Mouse (Mus musculus) embryonic facial prominence, embryonic 11.5 days (tissue): ENCODE measurements at regions not wholly inside any gene's neighbourhood (a gene's known extent, or its start where the extent isn't known, plus 50 kb on each side); places are given as distances from the start of the nearest gene placed in this dataset.

Experiments used
- ATAC-seq: fragments of 200-750 bp; cut with Nextera tagmentation; replicated peaks from 2 replicates; pipeline ENCODE4 v1.8.0; 2017; ENCODE audit warnings: low read depth; ENCODE audit not compliant: insufficient number of reproducible peaks, low FRiP score, low TSS enrichment
- DNase-seq: peaks from one replicate; pipeline ENCODE4 v3.0.0-alpha.2; 2015; ENCODE audit warnings: low spot score
- H3K27ac ChIP-seq: fragments of 300-500 bp; sonication (generic); replicated peaks from 2 replicates; pipeline ENCODE4 v1.5.1; 2014; ENCODE audit warnings: mild to moderate bottlenecking, low read depth, low read length, control low read depth
- H3K27me3 ChIP-seq: fragments of 300-500 bp; sonication (generic); 2 replicates; pipeline ENCODE4 v1.6.1; 2014; ENCODE audit warnings: mild to moderate bottlenecking, low read length, moderate library complexity, mixed read lengths; ENCODE audit not compliant: control insufficient read depth, insufficient read depth
- H3K36me3 ChIP-seq: fragments of 300-500 bp; sonication (generic); replicated peaks from 2 replicates; pipeline ENCODE4 v1.6.1; 2014; ENCODE audit warnings: low read depth, mild to moderate bottlenecking, low read length, moderate library complexity, mixed read lengths; ENCODE audit not compliant: control insufficient read depth, insufficient read depth
- H3K4me1 ChIP-seq: fragments of 300-500 bp; sonication (generic); 2 replicates; pipeline ENCODE4 v1.6.1; 2014; ENCODE audit warnings: low read length, mixed read lengths; ENCODE audit not compliant: control insufficient read depth, insufficient read depth
- H3K4me2 ChIP-seq: fragments of 300-500 bp; sonication (generic); 2 replicates; pipeline ENCODE4 v1.6.1; 2014; ENCODE audit warnings: low read depth, mild to moderate bottlenecking, control low read depth, low read length, moderate library complexity
- H3K4me3 ChIP-seq: fragments of 300-500 bp; sonication (generic); 2 replicates; pipeline ENCODE4 v1.5.1; 2014; ENCODE audit warnings: low read depth, low read length, control low read depth
- H3K9ac ChIP-seq: fragments of 300-500 bp; sonication (generic); replicated peaks from 2 replicates; pipeline ENCODE4 v1.6.1; 2014; ENCODE audit warnings: mild to moderate bottlenecking, control low read depth, low read length
- H3K9me3 ChIP-seq: fragments of 300-500 bp; sonication (generic); replicated peaks from 2 replicates; pipeline ENCODE4 v1.6.1; 2016; ENCODE audit warnings: mild to moderate bottlenecking, low read length, inconsistent platforms, mixed read lengths; ENCODE audit not compliant: control insufficient read depth
- WGBS: fragments of 180-500 bp; shearing (Covaris S2); extraction: QIAGEN DNeasy Blood & Tissue Kit; methylation state at CpG from one replicate; pipeline ENCODE4 v1.1.7; 2014; 5-methylcytosine and 5-hydroxymethylcytosine counted together

DNA sequence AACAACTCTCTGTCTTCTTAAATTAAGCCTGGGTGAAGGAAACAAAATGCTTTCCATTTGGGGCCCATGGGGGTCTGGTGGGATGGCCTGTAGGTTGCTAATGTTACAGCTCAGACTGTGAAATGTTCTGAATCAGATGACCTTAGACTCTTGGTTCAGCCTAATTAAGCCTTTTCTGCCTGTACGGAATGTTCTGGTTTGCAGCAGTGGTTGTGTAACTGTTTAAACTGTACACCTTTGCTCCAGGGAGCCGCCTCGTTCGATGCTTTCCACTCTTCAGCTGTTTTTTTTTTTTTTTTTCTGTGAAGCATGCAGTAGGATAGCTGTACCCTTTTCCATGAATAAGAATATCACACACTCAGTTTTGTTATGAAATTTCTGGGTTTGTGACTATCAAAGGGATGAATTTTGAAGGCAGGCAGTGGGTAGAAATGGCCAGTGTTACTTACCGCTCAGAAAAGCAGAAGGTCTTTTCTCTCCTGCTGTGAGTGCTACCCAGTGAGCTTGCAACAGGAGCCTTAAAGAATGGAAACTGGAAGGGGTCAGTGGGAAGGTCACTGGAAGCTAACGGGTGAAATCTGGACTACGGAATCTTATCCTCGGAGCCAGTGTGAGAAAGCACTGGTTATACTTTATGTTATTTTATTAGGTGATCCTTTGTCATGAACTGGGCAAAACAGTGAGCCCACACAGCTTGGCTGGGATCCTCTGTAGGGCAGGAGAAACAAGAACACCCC lies 349.4 kb downstream of the Foxo1 start:
- H3K4me2 ChIP-seq: no peak overlapping the region
- no peak overlapping the region for H3K9ac ChIP-seq
- H3K4me1 ChIP-seq: no peaks in the 10 kb centered on the region; the same call in 1 of the 2 replicates
- no peak overlapping the region for H3K4me3 ChIP-seq
- H3K9me3 ChIP-seq: no peaks in the 10 kb centered on the region
- WGBS: 34% methylated on average over 8 of the region's 8 CpGs
- DNase-seq (no peak), ATAC-seq (no peak)
- H3K36me3 ChIP-seq: no peaks in the 10 kb centered on the region
- no peaks in the 10 kb centered on the region for H3K27me3 ChIP-seq
- H3K27ac ChIP-seq: no peak overlapping the region

DNA sequence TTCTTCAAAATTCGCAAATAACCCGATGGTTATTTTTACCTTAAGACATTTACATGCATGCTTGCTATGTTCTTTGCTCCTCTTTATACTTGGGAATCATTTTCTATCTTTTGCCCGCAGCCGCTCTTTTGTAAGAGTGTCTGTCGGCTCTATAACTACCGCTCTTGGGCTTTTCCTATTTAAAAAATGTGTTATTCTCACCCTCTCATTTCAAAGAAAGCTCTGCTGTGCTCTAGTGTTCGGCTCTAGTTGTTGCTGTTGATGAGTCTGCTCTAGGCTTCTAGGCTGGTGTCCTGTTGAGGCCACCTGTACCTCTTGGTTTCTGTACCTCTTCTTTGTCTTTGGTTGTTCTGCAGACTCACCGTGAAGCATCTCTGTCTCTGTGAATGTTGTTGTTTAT lies 343.7 kb downstream of the Foxo1 start:
- Histone ChIP-seq H3K4me3 (no peak overlapping the region), H3K27ac (no peak overlapping the region), H3K36me3 (no peaks in the 10 kb centered on the region), H3K9ac (no peak overlapping the region), H3K9me3 (no peaks in the 10 kb centered on the region), H3K4me2 (no peak overlapping the region), H3K4me1 (no peaks in the 10 kb centered on the region), H3K27me3 (no peaks in the 10 kb centered on the region)
- WGBS: 91% methylated on average over 8 of the region's 8 CpGs
- ATAC-seq (no peak), DNase-seq (no peak)

GRCm38 (mm10) chr3:52610466-52610865 lies 342.3 kb downstream of the Foxo1 start:
- no peaks in the 10 kb centered on the region for H3K4me1 ChIP-seq
- WGBS: 71% methylated on average over 3 of the region's 3 CpGs
- no peak for ATAC-seq

DNA sequence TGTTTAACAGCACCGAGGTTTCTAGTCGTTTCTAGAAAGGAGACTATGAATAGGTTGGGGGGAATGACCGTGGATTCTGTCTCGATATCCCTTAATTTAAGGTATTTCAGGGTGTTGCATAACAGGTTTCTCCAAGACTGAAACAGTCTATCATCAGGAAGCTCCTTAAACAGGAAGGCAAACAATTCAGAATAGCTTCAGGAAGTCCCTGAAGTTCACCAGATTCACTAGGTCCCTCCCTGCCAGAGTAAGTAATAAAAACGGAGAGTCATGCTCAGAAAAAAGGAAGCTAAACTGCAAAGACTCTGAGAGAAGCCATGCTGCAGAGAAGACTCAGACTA lies 339.9 kb downstream of the Foxo1 start:
- H3K27me3 ChIP-seq: no peaks in the 10 kb centered on the region
- no peaks in the 10 kb centered on the region for H3K36me3 ChIP-seq
- no peak overlapping the region for H3K27ac ChIP-seq
- ATAC-seq: no peak
- no peak for DNase-seq
- no peak overlapping the region for H3K4me3 ChIP-seq
- H3K9ac ChIP-seq: no peak overlapping the region
- 89% methylated on average over 5 of the region's 5 CpGs for WGBS
- H3K4me2 ChIP-seq: no peak overlapping the region
- no peaks in the 10 kb centered on the region for H3K4me1 ChIP-seq
- H3K9me3 ChIP-seq: no peaks in the 10 kb centered on the region

More at GRCm38 (mm10) chr3:52610466-52610865, 342.3 kb downstream of the Foxo1 start:
- Histone ChIP-seq H3K4me2 (no peak overlapping the region), H3K4me3 (no peak overlapping the region), H3K9me3 (no peaks in the 10 kb centered on the region), H3K27ac (no peak overlapping the region), H3K36me3 (no peaks in the 10 kb centered on the region), H3K9ac (no peak overlapping the region), H3K27me3 (no peaks in the 10 kb centered on the region)
- no peak for DNase-seq

DNA sequence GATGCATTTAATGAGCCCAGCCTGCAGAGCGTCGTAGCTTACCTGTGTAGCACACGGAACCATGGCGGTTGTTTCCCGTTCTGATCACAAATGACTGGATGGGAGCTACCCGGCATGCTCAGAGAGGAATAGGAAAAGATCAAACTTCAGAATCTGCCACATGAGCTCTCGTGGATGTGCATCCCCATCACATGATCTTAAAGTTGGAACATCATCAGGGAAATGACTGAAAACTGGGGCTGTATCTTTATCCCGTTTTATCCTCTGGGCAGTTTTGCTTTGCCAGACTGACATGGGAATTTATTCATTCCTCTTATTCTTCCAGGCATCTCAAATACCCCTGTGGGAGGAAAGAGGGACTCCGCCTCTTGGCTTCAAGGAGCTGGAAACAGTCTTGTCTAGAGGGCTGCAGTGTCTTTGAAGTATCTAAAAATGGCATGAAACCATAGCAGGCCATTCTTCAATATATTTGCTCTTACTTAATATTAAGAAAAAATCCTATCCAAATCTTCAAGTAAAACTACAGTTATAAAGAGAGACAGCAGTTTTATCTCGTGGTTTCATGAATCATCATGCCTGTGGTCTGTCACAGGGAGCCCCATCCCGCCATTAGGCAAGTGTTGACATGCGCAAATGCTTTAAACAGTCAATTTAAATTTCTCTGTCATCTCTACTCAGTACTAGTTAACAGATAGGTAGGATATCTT lies 339.4 kb downstream of the Foxo1 start:
- ATAC-seq (no peak), DNase-seq (no peak)
- no peak overlapping the region for H3K9ac ChIP-seq
- no peaks in the 10 kb centered on the region for H3K4me1 ChIP-seq
- H3K4me3 ChIP-seq: no peak overlapping the region
- 86% methylated on average over 12 of the region's 12 CpGs for WGBS
- no peak overlapping the region for H3K27ac ChIP-seq
- H3K27me3 ChIP-seq: no peaks in the 10 kb centered on the region
- no peak overlapping the region for H3K4me2 ChIP-seq
- H3K9me3 ChIP-seq: no peaks in the 10 kb centered on the region
- H3K36me3 ChIP-seq: no peaks in the 10 kb centered on the region

GRCm38 (mm10) chr3:52605261-52605771 lies 337.2 kb downstream of the Foxo1 start:
- WGBS: 49% methylated on average over 6 of the region's 6 CpGs
- Histone ChIP-seq H3K4me1 (no peaks in the 10 kb centered on the region), H3K9me3 (no peaks in the 10 kb centered on the region), H3K4me2 (no peak overlapping the region), H3K27ac (no peak overlapping the region), H3K36me3 (no peaks in the 10 kb centered on the region), H3K27me3 (no peaks in the 10 kb centered on the region), H3K9ac (no peak overlapping the region), H3K4me3 (no peak overlapping the region)
- ATAC-seq (no peak), DNase-seq (no peak)

- Histone ChIP-seq H3K9ac (no peak overlapping the region), H3K4me2 (no peak overlapping the region), H3K27ac (no peak overlapping the region), H3K4me1 (no peaks in the 10 kb centered on the region), H3K36me3 (no peaks in the 10 kb centered on the region), H3K27me3 (no peaks in the 10 kb centered on the region), H3K4me3 (no peak overlapping the region), H3K9me3 (no peaks in the 10 kb centered on the region)
- WGBS: 68% methylated on average over 8 of the region's 8 CpGs
- DNase-seq (peak; percentile 54), ATAC-seq (peak; percentile 72)
Measured at GRCm38 (mm10) chr3:52603244-52603704, 335.1 kb downstream of the Foxo1 start.
